Mouse (Mus musculus): ENCODE data around the gene Evi5.

DNA sequence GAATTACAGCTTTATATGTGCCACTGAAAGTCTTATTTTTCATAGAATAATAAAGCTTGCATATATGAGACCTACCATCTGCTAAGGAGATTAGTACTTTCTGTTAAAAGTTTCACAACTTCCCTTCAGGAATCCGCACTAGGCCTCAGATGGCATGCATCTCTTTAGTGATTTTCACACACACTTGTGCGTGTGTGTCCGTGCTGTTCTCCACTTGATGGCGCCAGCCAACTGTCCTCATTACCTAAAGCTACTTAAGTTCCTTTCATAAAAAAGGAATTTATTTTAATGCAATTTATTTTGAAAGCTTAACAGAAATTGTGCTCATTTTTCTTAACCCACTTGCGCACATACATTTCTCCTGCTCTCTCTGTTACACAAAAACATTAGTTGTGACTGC is 85.4 kb downstream of the Evi5 start:
- TF ChIP-seq USF1 (IDR thresholded peaks at IDR 0.05; ENCODE audit: low read depth) = no peak
- TF ChIP-seq CTCF (IDR thresholded peaks at IDR 0.05; ENCODE audit: control insufficient read depth, insufficient read depth, insufficient read length) = no peak
- TF ChIP-seq CEBPB (IDR thresholded peaks at IDR 0.05; ENCODE audit: low read depth) = no peak
- TF ChIP-seq MAX (IDR thresholded peaks at IDR 0.05) = no peak
